In the genomic region with DNA sequence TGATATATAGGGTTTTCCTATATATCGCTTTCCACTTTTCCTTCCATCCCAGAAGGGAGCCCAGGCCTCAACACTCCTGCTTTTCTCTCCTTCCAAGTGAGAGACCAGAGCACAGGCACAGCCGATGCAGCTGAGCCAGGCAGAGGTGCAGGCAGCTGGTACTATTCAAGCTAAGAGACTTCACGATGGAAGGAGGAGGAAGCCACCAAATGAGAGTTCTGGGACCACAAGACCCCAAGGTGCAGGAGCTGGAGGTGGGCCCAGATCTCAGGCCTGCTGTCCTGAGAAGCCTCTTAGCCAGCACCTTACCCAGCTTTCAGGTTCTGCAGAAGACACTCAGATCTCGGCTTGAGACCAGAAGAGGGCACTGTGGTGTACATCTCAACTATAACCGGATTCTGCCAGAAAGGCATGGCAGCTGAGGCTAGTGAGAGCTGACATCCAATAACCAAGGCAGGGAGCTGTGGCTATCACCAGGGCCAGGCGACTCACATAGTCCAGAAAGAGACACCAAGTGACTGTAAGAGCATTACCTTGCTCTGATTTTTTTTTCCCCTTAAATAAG, we compare ENCODE assay signal across 9 mouse cellular contexts. TPM values are rescaled to one million over a fixed set of nuclear protein-coding genes. Genes with fewer than 3 reads are reported as not detected.
DNase-seq lines count a peak whose midpoint lies in the region; ATAC-seq lines count a peak whose summit lies in the region.
"Had no signal": no experiment of that assay in that cellular context is flagged by ENCODE, and none has a peak within 500 bp of the region (broad histone marks: within the 10 kb centered on the region; RNA-seq: fewer than 3 reads in every experiment).

No protein-coding gene starts in this region.

- ATAC-seq in CD4-positive, CD25-positive, alpha-beta regulatory T cell, adult 4 months, result peak; percentile 12

- intact Hi-C loops in heart, postnatal 25 days (cut with DNase I), result loop anchor here (5.0 kb wide), 2 partner anchors 33 to 42 kb away; a partner anchor contains a TSS

- peak; percentile 52 to 61 for DNase-seq in heart, adult 18-20 months
- DNase-seq in heart, adult 9 months (ENCODE audit: low spot score in 2 of 2), result no peak
- peak; percentile 66 for DNase-seq in cerebellum, adult 11-12 months
- peak; percentile 80 for DNase-seq in kidney, adult 9 months
- DNase-seq in lung, postnatal 36 days, result peak; percentile 84
- DNase-seq in thymus, postnatal 0 days (ENCODE audit: low spot score), result peak; percentile 65
- DNase-seq in heart, postnatal 25 days (ENCODE audit: low spot score), result no peak

RNA-seq across cellular contexts. Expression of a gene that starts 2.1 kb away (rescaled TPM):
- total RNA-seq in heart, adult 18-20 months (2021), result 1 to 10 TPM; 3.6 to 5.2 TPM
- 1 to 10 TPM; 5.0 to 5.9 TPM for polyA plus RNA-seq in CD4-positive, CD25-positive, alpha-beta regulatory T cell, adult 4 months (2017; shearing (Covaris generic))
- polyA plus RNA-seq in thymus, postnatal 0 days (2015; fragmentation: Nextera tagmentation; extraction: Ambion mirVana), result 14.5 and 15.1 TPM in 2 replicates
- total RNA-seq in heart, postnatal 25 days (2021), result 1 to 10 TPM; 3.8 to 4.1 TPM

RNA-seq across cellular contexts. Expression of a gene that starts 17.0 kb away (rescaled TPM):
- 10 to 100 TPM; 26.5 to 32.4 TPM for total RNA-seq in heart, adult 18-20 months (2021)
- polyA plus RNA-seq in CD4-positive, CD25-positive, alpha-beta regulatory T cell, adult 4 months (2017; shearing (Covaris generic)), result 10 to 100 TPM; 21.8 to 22.6 TPM
- 8.4 and 10.0 TPM in 2 replicates for polyA plus RNA-seq in thymus, postnatal 0 days (2015; fragmentation: Nextera tagmentation; extraction: Ambion mirVana)
- total RNA-seq in heart, postnatal 25 days (2021), result 10 to 100 TPM; 20.0 to 25.3 TPM

RNA-seq across cellular contexts. Expression of a gene that starts 30.7 kb away (rescaled TPM):
- 10 to 100 TPM; 14.1 to 14.5 TPM for total RNA-seq in heart, adult 18-20 months (2021)
- polyA plus RNA-seq in CD4-positive, CD25-positive, alpha-beta regulatory T cell, adult 4 months (2017; shearing (Covaris generic)), result 10 to 100 TPM; 20.0 to 30.1 TPM
- 15.4 and 17.6 TPM in 2 replicates for polyA plus RNA-seq in thymus, postnatal 0 days (2015; fragmentation: Nextera tagmentation; extraction: Ambion mirVana)
- total RNA-seq in heart, postnatal 25 days (2021), result 10 to 100 TPM; 12.0 to 13.5 TPM

RNA-seq across cellular contexts. Expression of a gene that starts 40.0 kb away (rescaled TPM):
- total RNA-seq in heart, adult 18-20 months (2021), result not detected
- under 1 TPM in 1 of 2 experiments, not detected in 1; 0.27 TPM for polyA plus RNA-seq in CD4-positive, CD25-positive, alpha-beta regulatory T cell, adult 4 months (2017; shearing (Covaris generic))
- polyA plus RNA-seq in thymus, postnatal 0 days (2015; fragmentation: Nextera tagmentation; extraction: Ambion mirVana), result 1.6 and 2.0 TPM in 2 replicates
- not detected for total RNA-seq in heart, postnatal 25 days (2021)
- total RNA-seq: heart, postnatal 36 days had no signal

Comparison
In these comparisons a context has a peak if more than half of its experiments do, and no peak if none do; other contexts are left out.
1. DNase-seq: peak in heart, adult 18-20 months (2 of 2), cerebellum, adult 11-12 months (single experiment), kidney, adult 9 months (single experiment), lung, postnatal 36 days (single experiment) and thymus, postnatal 0 days (single experiment); none in heart, adult 9 months (0 of 2) and heart, postnatal 25 days (single experiment).